Mouse (Mus musculus) heart, postnatal 0 days (tissue): ENCODE measurements at regions not wholly inside any gene's neighbourhood (a gene's known extent, or its start where the extent isn't known, plus 50 kb on each side); places are given as distances from the start of the nearest gene placed in this dataset.

Source experiments
- CTCF ChIP-seq: IDR thresholded peaks from 2 replicates; pipeline ENCODE4 v1.5.1; 2016; ENCODE audit warnings: antibody characterized with exemption, control low read depth, low read depth
- EP300 ChIP-seq: IDR thresholded peaks from 2 replicates; pipeline ENCODE4 v1.6.1; 2016; ENCODE audit warnings: antibody characterized with exemption, low read depth

GRCm38 (mm10) chr11:48526316-48526715 lies 273.8 kb upstream of the Rack1 start:
- TF ChIP-seq CTCF: no peak
- no peak for TF ChIP-seq EP300
